Mouse (Mus musculus) embryonic facial prominence, embryonic 14.5 days (tissue): ENCODE results near the gene Slc25a29. TPM values are rescaled to one million over a fixed set of nuclear protein-coding genes. Genes with fewer than 3 reads are reported as not detected.

ENCODE experiments used
- ATAC-seq: fragments of 200-750 bp; cut with Nextera tagmentation; 2 replicates; pipeline ENCODE4 v1.8.0; 2017; ENCODE audit warnings: low read depth, moderate number of reproducible peaks, moderate TSS enrichment
- DNase-seq: peaks from one replicate; pipeline ENCODE4 v3.0.0-alpha.2; 2015; ENCODE audit warnings: low spot score
- H3K27ac ChIP-seq: fragments of 300-500 bp; sonication (generic); replicated peaks from 2 replicates; pipeline ENCODE4 v1.5.1; 2014; ENCODE audit warnings: low read depth, mild to moderate bottlenecking, low read length, moderate library complexity
- H3K27me3 ChIP-seq: fragments of 300-500 bp; sonication (generic); replicated peaks from 2 replicates; pipeline ENCODE4 v1.6.1; 2014; ENCODE audit warnings: low read length; ENCODE audit not compliant: control insufficient read depth, insufficient read depth
- H3K36me3 ChIP-seq: fragments of 300-500 bp; sonication (generic); 2 replicates; pipeline ENCODE4 v1.6.1; 2014; ENCODE audit warnings: low read length, mixed read lengths; ENCODE audit not compliant: control insufficient read depth, insufficient read depth
- H3K4me1 ChIP-seq: fragments of 300-500 bp; sonication (generic); 2 replicates; pipeline ENCODE4 v1.6.1; 2014; ENCODE audit warnings: antibody characterized with exemption, low read length; ENCODE audit not compliant: control insufficient read depth, insufficient read depth
- H3K4me2 ChIP-seq: fragments of 300-500 bp; sonication (generic); 2 replicates; pipeline ENCODE4 v1.6.1; 2014; ENCODE audit warnings: low read depth, mild to moderate bottlenecking, low read length, moderate library complexity, mixed read lengths
- H3K4me3 ChIP-seq: fragments of 300-500 bp; sonication (generic); 2 replicates; pipeline ENCODE4 v1.5.1; 2014; ENCODE audit warnings: low read depth, mild to moderate bottlenecking, low read length
- H3K9ac ChIP-seq: fragments of 300-500 bp; sonication (generic); 2 replicates; pipeline ENCODE4 v1.6.1; 2014; ENCODE audit warnings: low read depth, mild to moderate bottlenecking, low read length, moderate library complexity, mixed read lengths
- H3K9me3 ChIP-seq: fragments of 300-500 bp; sonication (generic); 2 replicates; pipeline ENCODE4 v1.6.1; 2016; ENCODE audit warnings: low read length; ENCODE audit not compliant: control insufficient read depth
- WGBS: fragments of 180-500 bp; shearing (Covaris S2); extraction: QIAGEN DNeasy Blood & Tissue Kit; methylation state at CpG from one replicate; pipeline ENCODE4 v1.1.7; 2014; 5-methylcytosine and 5-hydroxymethylcytosine counted together
- polyA plus RNA-seq: library from polyadenylated mRNA; unstranded; fragments of >200 nt; fragmentation: Nextera tagmentation; extraction: Ambion mirVana; gene quantifications from 2 replicates; pipeline ENCODE4 v1.2.1, GENCODE M21; 2014

The Slc25a29 gene
- polyA plus RNA-seq, 1 experiment from 2014 or later: 8.4 TPM

GRCm38 (mm10) chr12:108831966-108832643 is 3.6 kb downstream of the Slc25a29 start:
- ATAC-seq (no peak), DNase-seq (peak; percentile 37)
- H3K27ac ChIP-seq: no peak overlapping the region
- H3K4me3 ChIP-seq: no peak overlapping the region
- H3K9me3 ChIP-seq: no peaks in the 10 kb centered on the region
- no peak overlapping the region for H3K9ac ChIP-seq
- WGBS: 48% methylated on average over 9 of the region's 9 CpGs
- H3K4me1 ChIP-seq: peaks cover 7% of the 10 kb centered on the region
- no peak overlapping the region for H3K4me2 ChIP-seq
- no peaks in the 10 kb centered on the region for H3K27me3 ChIP-seq
- peaks cover 12% of the 10 kb centered on the region for H3K36me3 ChIP-seq

GRCm38 (mm10) chr12:108830358-108830757 is 5.3 kb downstream of the Slc25a29 start:
- Histone ChIP-seq H3K9me3 (no peaks in the 10 kb centered on the region), H3K4me2 (no peak overlapping the region), H3K27me3 (no peaks in the 10 kb centered on the region), H3K4me1 (0 out of 2 replicates have a peak, but pooled peaks cover 3% of the 10 kb centered on the region), H3K4me3 (no peak overlapping the region), H3K36me3 (peaks cover 24% of the 10 kb centered on the region), H3K27ac (no peak overlapping the region), H3K9ac (no peak overlapping the region)
- ATAC-seq (no peak), DNase-seq (no peak)
- 78% methylated on average over 6 of the region's 6 CpGs for WGBS

- WGBS: 61% methylated on average over 5 of the region's 5 CpGs
- Histone ChIP-seq H3K36me3 (peaks cover 24% of the 10 kb centered on the region), H3K9ac (no peak overlapping the region), H3K4me2 (no peak overlapping the region), H3K4me3 (no peak overlapping the region), H3K27ac (no peak overlapping the region), H3K4me1 (no peaks in the 10 kb centered on the region), H3K9me3 (no peaks in the 10 kb centered on the region), H3K27me3 (no peaks in the 10 kb centered on the region)
- ATAC-seq (no peak), DNase-seq (no peak)
Measured at GRCm38 (mm10) chr12:108829636-108830035, 6.0 kb downstream of the Slc25a29 start.

- H3K4me3 ChIP-seq: no peak overlapping the region
- no peak overlapping the region for H3K27ac ChIP-seq
- WGBS: 95% methylated on average over 6 of the region's 6 CpGs
- H3K9ac ChIP-seq: no peak overlapping the region
- no peaks in the 10 kb centered on the region for H3K27me3 ChIP-seq
- ATAC-seq: no peak
- H3K36me3 ChIP-seq: peaks cover 24% of the 10 kb centered on the region
- DNase-seq: no peak
- no peaks in the 10 kb centered on the region for H3K9me3 ChIP-seq
- H3K4me2 ChIP-seq: no peak overlapping the region
- H3K4me1 ChIP-seq: no peaks in the 10 kb centered on the region
Measured at GRCm38 (mm10) chr12:108827641-108828040, 8.0 kb downstream of the Slc25a29 start.

GRCm38 (mm10) chr12:108826958-108827535 is 8.6 kb downstream of the Slc25a29 start:
- Histone ChIP-seq H3K4me3 (no peak overlapping the region), H3K4me2 (no peak overlapping the region), H3K9me3 (no peaks in the 10 kb centered on the region), H3K4me1 (no peaks in the 10 kb centered on the region), H3K27ac (no peak overlapping the region), H3K9ac (no peak overlapping the region), H3K27me3 (no peaks in the 10 kb centered on the region), H3K36me3 (peaks cover 24% of the 10 kb centered on the region)
- 97% methylated on average over 25 of the region's 28 CpGs for WGBS
- ATAC-seq (no peak), DNase-seq (no peak)

GRCm38 (mm10) chr12:108826282-108826957 is 9.3 kb downstream of the Slc25a29 start:
- DNase-seq (no peak), ATAC-seq (no peak)
- H3K4me3 ChIP-seq: no peak overlapping the region
- no peaks in the 10 kb centered on the region for H3K4me1 ChIP-seq
- H3K9ac ChIP-seq: no peak overlapping the region
- peaks cover 24% of the 10 kb centered on the region for H3K36me3 ChIP-seq
- no peaks in the 10 kb centered on the region for H3K9me3 ChIP-seq
- no peak overlapping the region for H3K4me2 ChIP-seq
- H3K27ac ChIP-seq: no peak overlapping the region
- H3K27me3 ChIP-seq: no peaks in the 10 kb centered on the region
- 97% methylated on average over 19 of the region's 19 CpGs for WGBS

- Histone ChIP-seq H3K4me1 (no peaks in the 10 kb centered on the region), H3K9ac (no peak overlapping the region), H3K9me3 (no peaks in the 10 kb centered on the region), H3K27me3 (no peaks in the 10 kb centered on the region), H3K27ac (no peak overlapping the region), H3K4me2 (no peak overlapping the region), H3K4me3 (no peak overlapping the region), H3K36me3 (peaks cover 24% of the 10 kb centered on the region)
- WGBS: 92% methylated on average over 12 of the region's 13 CpGs
- DNase-seq (no peak), ATAC-seq (no peak)
Measured at GRCm38 (mm10) chr12:108825561-108826224, 10.0 kb downstream of the Slc25a29 start.

GRCm38 (mm10) chr12:108824225-108824874 is 11.3 kb downstream of the Slc25a29 start:
- peak; percentile 39; the same call in 1 of the 2 replicates for ATAC-seq
- 83% methylated on average over 15 of the region's 15 CpGs for WGBS
- Histone ChIP-seq H3K27ac (no peak overlapping the region), H3K9ac (no peak overlapping the region), H3K9me3 (no peaks in the 10 kb centered on the region), H3K4me2 (no peak overlapping the region), H3K36me3 (peaks cover 33% of the 10 kb centered on the region), H3K27me3 (no peaks in the 10 kb centered on the region), H3K4me1 (no peaks in the 10 kb centered on the region), H3K4me3 (no peak overlapping the region)
- peak; percentile 55 for DNase-seq
